Mouse (Mus musculus) megakaryocyte, embryonic 14.5 days (primary cell): Measurements from ENCODE around the gene Sema6b. TPM values are rescaled to one million over a fixed set of nuclear protein-coding genes. Genes with fewer than 3 reads are reported as not detected.

Source experiments
- H3K27me3 ChIP-seq: replicated peaks from 2 replicates; pipeline ENCODE3; 2012; ENCODE audit warnings: inconsistent platforms
- H3K36me3 ChIP-seq: replicated peaks from 2 replicates; pipeline ENCODE3; 2012; ENCODE audit warnings: low read length, inconsistent platforms, mixed read lengths
- H3K4me1 ChIP-seq: 2 replicates; pipeline ENCODE4 v1.6.1; 2012; ENCODE audit warnings: inconsistent platforms
- H3K4me3 ChIP-seq: replicated peaks from 2 replicates; pipeline ENCODE3; 2012; ENCODE audit warnings: moderate library complexity, mild to moderate bottlenecking, inconsistent platforms
- H3K9me3 ChIP-seq: 2 replicates; pipeline ENCODE4 v1.6.1; 2012; ENCODE audit warnings: inconsistent platforms
- FLI1 ChIP-seq: IDR thresholded peaks from 2 replicates; pipeline ENCODE4 v1.6.1; 2012; ENCODE audit warnings: low read length, inconsistent platforms, mixed read lengths
- GATA1 ChIP-seq: IDR thresholded peaks from 3 replicates; pipeline ENCODE4 v1.6.1; 2012; ENCODE audit warnings: mixed read lengths, low read length, inconsistent platforms, borderline replicate concordance
- polyA plus RNA-seq: library from polyadenylated mRNA; stranded (reverse); fragments of >175 nt; gene quantifications from 2 replicates; pipeline ENCODE4 v1.2.3, GENCODE M21; 2012; ENCODE audit warnings: low replicate concordance; ENCODE audit not compliant: insufficient read depth

The Sema6b gene
- polyA plus RNA-seq, 1 experiment, result 19.4 TPM

- Histone ChIP-seq H3K4me1 (peaks cover 53% of the 10 kb centered on the region), H3K36me3 (peaks cover 44% of the 10 kb centered on the region), H3K9me3 (no peaks in the 10 kb centered on the region)
Observed at GRCm38 (mm10) chr17:56074097-56074826, 65.9 kb downstream of the Sema6b start.

More at GRCm38 (mm10) chr17:56074097-56074826, 65.9 kb downstream of the Sema6b start:
- Histone ChIP-seq H3K4me3 (peak overlapping the region; percentile 94), H3K27me3 (no peaks in the 10 kb centered on the region)
- TF ChIP-seq GATA1 (no peak), FLI1 (no peak)

Other genes starting within 250 kb of the Sema6b start
- 0.98 TPM in 1 of 2 replicates, not detected in the other for gene Zfp959, start 248.2 kb downstream of the Sema6b start, polyA plus RNA-seq
- gene Zfp119b, start 190.8 kb downstream of the Sema6b start, polyA plus RNA-seq, result 0.12 TPM in 1 of 2 replicates, not detected in the other
- gene Ebi3, start 187.7 kb downstream of the Sema6b start, polyA plus RNA-seq, result 114 and 143 TPM in 2 replicates
- 15.6 and 33.1 TPM in 2 replicates for gene Yju2, start 181.2 kb downstream of the Sema6b start, polyA plus RNA-seq
- gene Shd, start 169.9 kb downstream of the Sema6b start, polyA plus RNA-seq, result 2.9 and 15.1 TPM in 2 replicates
- not detected in 2 replicates for gene Fsd1, start 153.8 kb downstream of the Sema6b start, polyA plus RNA-seq
- 0.21 TPM in 1 of 2 replicates, not detected in the other for gene Stap2, start 134.8 kb downstream of the Sema6b start, polyA plus RNA-seq
- 4.4 and 22.7 TPM in 2 replicates for gene Mpnd, start 134.6 kb downstream of the Sema6b start, polyA plus RNA-seq
- 115 and 286 TPM in 2 replicates for gene Sh3gl1, start 103.7 kb downstream of the Sema6b start, polyA plus RNA-seq
- gene Chaf1a, start 99.9 kb downstream of the Sema6b start, polyA plus RNA-seq, result 17.0 and 33.8 TPM in 2 replicates
- gene Ubxn6, start 65.3 kb downstream of the Sema6b start, polyA plus RNA-seq, result 75.0 and 97.7 TPM in 2 replicates
- 93.5 and 279 TPM in 2 replicates for gene Hdgfl2, start 60.7 kb downstream of the Sema6b start, polyA plus RNA-seq
- gene Plin4, start 30.5 kb downstream of the Sema6b start, polyA plus RNA-seq, result not detected in 2 replicates
- not detected in 2 replicates for gene Plin5, start 22.7 kb downstream of the Sema6b start, polyA plus RNA-seq
- gene Lrg1, start 18.3 kb downstream of the Sema6b start, polyA plus RNA-seq, result 2.7 TPM in 1 of 2 replicates, not detected in the other
- gene Tnfaip8l1, start 22.1 kb upstream of the Sema6b start, polyA plus RNA-seq, result 0.94 and 3.0 TPM in 2 replicates
- gene Mydgf, start 43.6 kb upstream of the Sema6b start, polyA plus RNA-seq, result 13.4 and 39.8 TPM in 2 replicates
- 55.6 and 60.2 TPM in 2 replicates for gene Dpp9, start 78.6 kb upstream of the Sema6b start, polyA plus RNA-seq
- 9.5 and 11.2 TPM in 2 replicates for gene Fem1a, start 116.5 kb upstream of the Sema6b start, polyA plus RNA-seq
- 13.7 and 27.2 TPM in 2 replicates for gene Ticam1, start 136.4 kb upstream of the Sema6b start, polyA plus RNA-seq
- gene Plin3, start 152.5 kb upstream of the Sema6b start, polyA plus RNA-seq, result 4.6 and 21.3 TPM in 2 replicates
- gene Arrdc5, start 159.9 kb upstream of the Sema6b start, polyA plus RNA-seq, result not detected in 2 replicates
- 12.4 and 22.6 TPM in 2 replicates for gene Uhrf1, start 163.0 kb upstream of the Sema6b start, polyA plus RNA-seq
- gene Kdm4b, start 185.7 kb upstream of the Sema6b start, polyA plus RNA-seq, result 31.1 and 55.9 TPM in 2 replicates